Mouse (Mus musculus): ENCODE results near the gene Lime1.

Lime1 gene

DNA sequence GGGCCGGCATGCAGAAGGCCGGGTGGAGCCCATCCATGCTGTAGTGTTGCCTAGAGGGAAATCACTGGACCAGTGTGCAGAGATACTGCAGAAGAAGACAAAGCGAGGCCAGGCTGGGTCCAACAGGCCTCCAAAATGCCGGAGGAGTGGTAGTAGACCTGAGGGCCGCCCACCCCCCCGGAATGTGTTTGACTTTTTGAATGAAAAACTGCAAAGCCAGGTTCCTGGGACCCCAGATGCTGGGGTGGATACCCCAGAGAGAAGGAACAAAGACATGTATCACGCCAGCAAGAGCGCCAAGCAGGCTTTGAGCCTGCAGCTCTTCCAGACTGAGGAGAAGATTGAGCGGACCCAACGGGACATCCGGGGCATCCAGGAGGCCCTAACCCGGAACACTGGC is at the start of gene Lime1:
TSS of gene Lime1 (plus strand) at position 301 of the 400 bp plus-strand sequence.
- DNase-seq (ENCODE audit: inconsistent age in 2 of 2, low spot score in 1 of 2): no peak

DNA sequence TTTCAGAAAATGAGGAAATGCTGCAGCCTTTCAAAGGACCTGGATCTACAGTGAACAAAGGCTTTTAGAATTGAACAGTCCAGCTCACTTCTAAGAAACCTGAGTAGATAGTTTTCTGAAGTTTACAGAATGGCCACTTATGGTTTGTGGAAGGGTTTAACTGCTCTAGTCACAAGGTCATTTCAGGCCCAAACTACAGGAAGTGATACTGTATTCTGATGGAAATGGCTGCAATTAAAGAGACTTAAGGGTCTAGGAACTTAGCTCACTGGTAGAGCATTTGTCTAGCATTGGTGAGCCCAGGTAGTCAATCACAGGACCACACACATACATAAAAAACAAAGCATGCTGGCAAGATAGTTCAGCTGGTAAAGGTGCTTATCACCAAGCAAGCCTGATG is 47.3 kb upstream of the Lime1 start:
- DNase-seq (ENCODE audit: inconsistent age in 2 of 2, low spot score in 1 of 2): no peak

DNA sequence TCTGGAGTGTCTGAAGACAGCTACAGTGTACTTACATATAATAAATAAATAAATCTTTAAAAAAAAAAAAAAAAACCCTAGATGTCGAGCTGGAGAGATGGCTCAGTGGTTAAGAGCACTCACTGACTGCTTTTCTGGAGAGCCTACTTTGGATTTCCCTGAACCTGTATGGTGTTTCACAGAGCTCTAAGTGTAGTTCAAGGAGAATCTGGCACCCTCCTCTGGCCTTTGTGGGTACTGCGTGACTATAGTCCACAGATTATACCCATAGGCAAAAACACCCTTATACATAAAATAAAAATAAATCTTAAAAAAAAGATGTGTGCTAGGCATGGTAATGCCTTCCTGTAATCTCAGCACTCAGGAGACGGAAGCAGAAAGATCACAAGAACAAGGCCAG is 45.9 kb upstream of the Lime1 start:
- peak; percentile 55 to 89 for DNase-seq (ENCODE audit: inconsistent age in 2 of 2, low spot score in 1 of 2)

DNA sequence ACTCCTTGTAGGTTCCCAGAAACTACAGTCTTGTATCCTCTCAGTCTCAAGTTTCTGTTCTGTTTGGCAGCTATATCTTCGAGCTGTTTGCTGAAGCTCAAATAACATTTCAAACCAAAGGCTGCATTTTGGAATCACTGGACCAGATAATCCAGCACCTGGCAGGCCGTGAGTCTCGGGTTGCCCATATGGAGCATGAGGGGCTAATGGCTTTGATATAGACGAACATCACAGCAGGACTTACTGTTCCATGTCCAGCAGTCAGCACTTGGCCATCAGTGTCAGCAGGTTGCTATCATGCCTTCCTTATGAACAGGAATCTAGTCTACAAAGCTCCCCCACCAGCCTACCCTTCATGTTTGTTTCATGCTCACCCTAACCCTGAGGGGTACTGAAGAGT is 39.5 kb upstream of the Lime1 start:
- DNase-seq (ENCODE audit: inconsistent age in 2 of 2, low spot score in 1 of 2): no peak

DNA sequence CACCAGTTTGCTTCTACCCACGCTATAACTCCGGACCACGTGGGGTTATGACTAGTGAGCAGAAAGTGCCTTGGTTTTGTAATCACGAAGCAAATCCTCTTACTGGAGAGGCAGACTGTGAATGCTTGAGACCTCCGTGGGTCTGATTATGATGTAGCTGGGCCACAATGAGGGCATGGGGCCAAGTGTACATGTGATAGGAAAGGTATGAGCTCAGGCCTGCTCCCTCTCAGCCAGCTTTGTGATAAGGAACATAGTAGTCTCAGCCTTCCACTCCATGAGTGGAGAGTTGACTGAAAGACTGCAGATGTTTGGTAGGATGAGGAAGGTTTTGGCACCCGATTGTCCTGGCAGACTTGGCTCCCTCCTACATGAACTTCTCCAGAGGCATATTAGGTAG is 37.1 kb upstream of the Lime1 start:
- no peak for DNase-seq (ENCODE audit: inconsistent age in 2 of 2, low spot score in 1 of 2)

DNA sequence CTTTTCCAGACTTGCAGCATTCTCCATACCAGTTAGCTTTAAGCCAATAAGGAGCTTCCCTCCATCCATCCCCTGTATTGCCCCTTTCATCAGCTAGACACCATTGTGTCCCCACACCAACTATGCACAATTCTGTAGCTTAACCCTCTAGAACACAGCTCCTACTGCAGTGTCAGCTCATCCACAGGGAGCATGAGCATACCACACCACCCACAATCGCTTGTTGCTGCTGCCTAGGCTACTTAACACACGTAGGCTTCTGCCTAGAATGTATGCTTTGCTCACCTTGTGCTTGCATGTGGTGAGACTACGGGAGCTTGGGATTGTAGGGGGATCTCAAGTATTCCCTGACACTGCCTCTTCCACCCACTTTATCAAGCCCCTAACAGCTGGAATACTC is 23.1 kb upstream of the Lime1 start:
- no peak for DNase-seq (ENCODE audit: inconsistent age in 2 of 2, low spot score in 1 of 2)

DNA sequence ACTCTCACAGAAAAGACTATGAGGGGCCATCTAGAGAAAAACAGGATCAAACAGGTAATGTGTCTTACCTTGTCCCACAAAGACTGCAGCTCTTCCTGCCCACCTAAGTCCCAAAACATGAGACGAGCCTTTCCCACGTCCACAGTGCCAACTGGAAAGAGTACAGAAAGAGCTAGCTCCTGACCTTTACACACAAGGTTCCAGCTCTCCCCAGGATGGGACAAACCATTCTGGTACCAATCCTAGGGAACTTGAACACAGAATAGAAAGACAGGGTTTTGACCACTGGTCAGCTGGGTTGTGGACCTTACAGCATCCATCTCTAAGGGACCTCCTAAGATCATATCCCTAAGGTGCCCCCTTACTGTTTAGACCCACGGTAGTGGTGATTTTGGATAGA is 15.9 kb upstream of the Lime1 start:
- DNase-seq (ENCODE audit: inconsistent age in 2 of 2, low spot score in 1 of 2): no peak

DNA sequence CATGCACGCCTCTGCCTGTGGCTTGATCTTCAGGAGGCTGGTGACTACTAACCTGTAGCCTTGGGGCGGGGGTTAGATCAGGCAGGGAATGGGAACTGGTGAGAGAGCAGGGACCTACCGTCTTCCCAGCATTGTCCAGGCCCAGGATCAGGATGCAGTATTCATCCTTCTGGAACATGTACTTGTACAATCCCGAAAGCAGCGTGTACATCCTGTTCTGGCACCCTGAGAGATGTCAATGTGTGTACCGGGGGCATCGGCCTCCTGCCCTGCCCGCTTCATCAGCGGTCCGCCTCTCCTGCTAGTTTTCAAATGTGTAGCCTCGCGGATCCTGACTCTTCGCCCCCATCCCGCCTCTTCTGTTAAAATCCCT is 15.4 kb upstream of the Lime1 start:
- DNase-seq (ENCODE audit: inconsistent age in 2 of 2, low spot score in 1 of 2): no peak

DNA sequence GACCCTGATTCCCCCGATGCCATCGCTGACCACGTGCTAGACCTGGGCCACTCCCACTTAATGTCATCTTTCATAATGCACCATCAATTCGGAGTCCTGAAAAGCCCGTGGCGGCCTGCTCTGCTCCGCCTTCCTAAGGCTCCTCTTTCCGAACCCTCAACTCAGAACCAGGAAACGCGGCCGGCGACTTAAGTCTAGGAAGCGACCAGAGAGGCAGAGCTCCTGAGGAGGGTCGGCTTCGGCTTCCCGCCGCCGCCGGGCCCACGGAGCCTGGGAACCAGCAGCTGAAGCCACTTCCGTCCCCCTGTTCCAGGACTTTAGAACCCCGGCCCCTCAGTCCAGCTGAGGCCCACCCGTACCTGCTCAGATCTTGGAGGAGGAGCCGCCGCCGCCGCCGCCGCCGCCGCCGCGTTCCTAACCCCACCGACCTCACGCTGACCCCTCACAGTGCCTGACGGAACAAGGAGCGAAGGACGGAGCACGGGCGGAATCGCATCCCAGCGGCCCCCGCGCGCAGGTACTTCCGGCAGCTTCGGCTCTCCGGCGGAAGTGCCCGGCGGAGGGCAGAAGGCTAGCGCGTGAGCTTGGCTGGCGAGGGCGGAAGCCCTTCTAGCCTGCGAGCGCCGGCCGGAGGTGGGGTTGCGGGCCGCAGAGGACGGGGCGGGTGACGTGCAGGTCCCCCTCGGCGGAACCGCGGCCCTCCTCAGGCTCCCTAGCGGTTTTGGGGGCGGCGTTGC is 14.8 kb upstream of the Lime1 start, which contains the start of the genes Zgpat and Arfrp1:
TSS of gene Zgpat (plus strand) at position 69 of the 737 bp plus-strand sequence.
TSS of gene Arfrp1 (minus strand) at position 545 of the 737 bp plus-strand sequence.
- peak; percentile 92 to 96 for DNase-seq (ENCODE audit: inconsistent age in 2 of 2, low spot score in 1 of 2)

DNA sequence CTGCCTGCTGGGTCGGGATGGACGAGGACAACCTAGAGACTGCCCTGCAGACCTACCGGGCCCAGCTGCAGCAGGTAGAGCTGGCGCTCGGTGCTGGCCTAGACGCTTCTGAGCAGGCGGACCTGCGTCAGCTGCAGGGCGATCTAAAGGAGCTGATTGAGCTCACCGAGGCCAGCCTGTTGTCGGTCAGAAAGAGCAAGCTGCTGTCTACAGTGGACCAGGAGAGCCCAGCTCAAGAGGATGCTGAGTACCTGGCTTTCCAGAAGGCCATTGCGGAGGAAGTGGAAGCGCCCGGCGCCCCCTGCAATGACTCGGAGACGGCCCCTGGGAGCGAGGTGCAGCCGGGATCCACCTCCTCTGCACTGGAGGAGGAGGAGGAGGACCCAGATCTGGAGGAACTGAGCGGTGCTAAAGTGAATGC is 14.2 kb upstream of the Lime1 start:
- DNase-seq (ENCODE audit: inconsistent age in 2 of 2, low spot score in 1 of 2): no peak

DNA sequence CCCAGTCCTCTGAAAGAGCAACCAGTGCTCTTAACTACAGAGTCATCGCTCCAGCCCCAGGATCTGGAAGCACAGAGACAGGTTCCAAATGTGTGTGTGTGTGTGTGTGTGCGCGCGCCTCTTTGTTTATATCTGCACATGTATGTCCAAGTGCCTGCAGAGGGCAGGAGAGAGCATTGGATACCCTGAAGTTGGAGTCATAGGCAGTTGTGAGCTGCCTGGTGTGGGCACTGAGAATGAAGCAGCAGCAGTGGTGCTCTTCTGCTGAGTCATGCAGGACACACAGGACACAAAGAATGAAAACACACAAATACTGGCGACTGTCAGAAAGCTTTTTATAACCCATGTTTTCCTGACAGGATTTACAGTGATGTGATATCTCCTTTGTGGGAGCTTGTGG is 9.9 kb upstream of the Lime1 start:
- no peak for DNase-seq (ENCODE audit: inconsistent age in 2 of 2, low spot score in 1 of 2)

DNA sequence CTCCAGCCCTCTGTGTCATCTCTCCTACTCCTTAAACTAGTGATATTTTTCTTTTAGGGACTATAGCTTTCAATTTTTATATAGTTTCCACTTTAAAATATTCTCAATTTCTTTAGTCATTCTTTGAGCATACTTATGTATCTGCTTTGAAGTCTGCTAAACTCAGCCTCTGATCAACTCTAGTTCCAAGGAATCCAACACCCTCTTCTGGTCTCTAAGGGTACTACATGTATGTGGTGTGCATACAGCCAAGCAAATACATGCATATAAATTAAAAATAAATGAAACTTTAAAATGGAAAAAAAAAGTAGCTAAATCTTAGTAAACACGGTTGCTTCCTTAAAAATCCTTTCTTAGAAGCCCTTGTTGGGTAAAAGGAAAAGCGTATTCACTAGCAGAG is 4.1 kb upstream of the Lime1 start:
- peak in 1 of 2 experiments; percentile 63 for DNase-seq (ENCODE audit: inconsistent age in 2 of 2, low spot score in 1 of 2)

DNA sequence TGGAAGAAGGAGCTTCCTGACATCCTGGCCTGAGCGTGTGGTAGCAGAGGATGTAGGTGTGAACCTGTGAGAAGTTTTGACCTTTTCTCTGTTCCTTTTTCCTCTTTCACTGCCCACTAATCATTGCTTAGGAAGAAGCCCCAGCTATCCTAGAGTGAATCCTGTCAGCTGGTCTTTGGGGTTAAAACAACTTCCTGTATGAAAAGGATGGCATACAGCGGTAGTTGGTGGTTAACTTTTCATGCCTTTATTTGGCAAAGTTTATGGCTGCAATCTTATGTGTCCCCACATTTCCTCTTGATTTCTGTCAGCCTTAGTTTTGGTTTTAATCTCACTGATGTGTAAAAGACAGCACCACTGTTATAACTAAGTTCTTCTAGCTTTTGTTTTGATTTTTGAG is 2.6 kb upstream of the Lime1 start:
- DNase-seq (ENCODE audit: inconsistent age in 2 of 2, low spot score in 1 of 2): no peak

DNA sequence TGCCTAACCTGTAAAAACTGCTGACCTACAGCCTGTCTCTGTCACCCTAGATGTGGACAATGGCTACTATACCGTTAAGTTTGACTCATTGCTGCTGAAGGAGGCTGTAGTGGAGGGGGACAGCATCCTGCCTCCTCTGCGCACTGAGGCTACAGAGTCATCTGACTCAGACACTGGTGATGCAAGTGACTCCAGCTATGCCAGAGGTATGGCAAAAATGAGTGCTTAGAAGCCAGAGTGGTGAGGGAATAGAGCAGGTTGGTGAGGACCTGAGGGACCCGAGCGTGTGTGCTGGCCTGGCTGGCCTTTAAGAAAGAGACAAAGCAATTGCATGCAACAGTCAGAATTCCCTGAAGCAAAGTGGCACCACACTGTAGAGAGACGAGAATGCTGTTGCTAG is 1.2 kb upstream of the Lime1 start:
- no peak for DNase-seq (ENCODE audit: inconsistent age in 2 of 2, low spot score in 1 of 2)

DNA sequence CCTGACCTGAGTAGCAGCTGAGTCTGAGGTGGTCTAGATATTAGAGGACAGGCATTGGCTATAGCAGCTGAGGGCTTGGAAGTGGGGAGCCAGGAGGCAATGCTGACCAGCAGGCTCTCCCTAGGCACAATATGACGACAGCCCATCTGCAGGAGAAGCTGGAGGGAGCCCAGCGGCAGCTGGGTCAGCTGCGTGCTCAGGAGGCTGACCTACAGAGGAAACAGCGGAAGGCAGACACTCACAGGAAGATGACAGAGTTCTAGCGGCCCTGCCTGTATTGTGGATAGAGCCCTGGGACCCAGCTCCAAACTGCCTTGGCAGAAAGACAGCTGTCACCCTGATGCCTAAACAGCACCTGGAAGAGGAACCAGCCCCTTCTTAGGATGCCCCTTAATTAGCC is 373 bp downstream of the Lime1 start:
- no peak for DNase-seq (ENCODE audit: inconsistent age in 2 of 2, low spot score in 1 of 2)

DNA sequence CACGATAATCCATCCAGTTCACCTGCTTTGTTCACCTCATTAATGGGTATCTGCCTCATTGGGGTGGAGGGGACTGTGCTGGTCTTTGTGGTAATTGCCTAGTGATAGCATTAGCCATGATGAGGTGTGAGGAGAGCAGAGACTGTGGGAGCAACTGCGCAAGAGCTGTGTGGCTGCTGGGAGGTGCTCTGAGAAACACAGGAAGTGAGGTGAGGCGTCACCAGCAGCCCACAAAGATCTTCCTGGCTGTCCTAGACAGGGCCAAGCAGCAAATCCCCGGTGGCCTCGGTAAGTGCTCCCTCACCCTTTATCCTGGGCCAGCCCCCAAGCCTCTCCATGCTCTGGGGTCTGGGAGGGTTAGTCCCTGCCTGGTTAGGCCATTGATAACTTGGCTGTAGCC is 1.2 kb downstream of the Lime1 start:
- no peak for DNase-seq (ENCODE audit: inconsistent age in 2 of 2, low spot score in 1 of 2)

DNA sequence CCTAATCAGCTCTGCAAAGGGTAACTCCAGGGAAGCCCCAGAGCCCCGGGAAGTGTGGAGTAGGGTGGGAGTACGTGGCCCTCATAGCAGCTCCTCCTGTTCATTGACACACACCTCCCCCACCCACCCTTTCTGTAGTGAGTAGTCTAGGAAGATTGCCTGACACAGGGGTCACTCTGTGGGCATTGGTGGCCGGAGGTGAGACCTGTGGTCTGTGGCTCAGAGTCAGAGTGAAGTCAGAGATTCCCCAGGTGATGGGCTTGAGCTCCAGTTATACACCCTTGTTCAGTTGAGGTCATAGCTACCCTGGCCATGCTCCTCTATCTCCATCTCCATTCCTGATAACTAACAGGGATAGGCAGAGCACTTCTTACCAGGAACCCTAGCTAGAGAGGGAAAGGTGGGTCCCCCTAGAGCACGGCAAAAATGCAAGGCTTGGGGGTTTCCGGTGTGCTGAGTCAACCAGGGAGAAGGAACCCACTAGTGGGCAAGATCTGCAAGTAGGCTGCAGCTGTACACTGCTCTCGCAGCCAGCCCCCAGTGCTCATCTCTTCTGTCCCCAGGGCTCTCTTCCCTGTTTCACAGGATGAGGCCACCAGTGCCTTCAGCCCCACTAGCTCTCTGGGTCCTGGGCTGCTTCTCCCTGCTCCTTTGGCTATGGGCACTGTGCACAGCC is 1.9 kb downstream of the Lime1 start:
- no peak for DNase-seq (ENCODE audit: inconsistent age in 2 of 2, low spot score in 1 of 2)

DNA sequence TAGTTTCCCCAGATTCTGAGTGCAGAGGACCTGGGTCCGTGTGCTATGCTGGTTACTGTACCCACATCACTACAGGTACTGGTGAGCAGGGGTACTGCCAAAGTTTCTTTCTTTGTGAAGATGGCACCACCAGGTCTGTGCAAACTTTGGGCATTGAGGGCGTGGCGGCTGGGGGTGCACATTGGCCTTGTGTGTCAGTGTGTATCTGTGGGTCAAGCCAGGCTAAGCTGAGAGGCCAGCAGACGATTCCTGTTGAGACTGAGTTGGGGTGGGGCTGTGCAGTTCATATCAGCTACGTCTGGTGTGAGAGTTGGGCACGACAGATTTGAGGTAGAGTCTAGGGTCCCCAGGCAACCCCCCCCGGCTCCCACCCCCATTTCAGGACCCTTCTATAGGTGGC is 4.6 kb downstream of the Lime1 start:
- DNase-seq (ENCODE audit: inconsistent age in 2 of 2, low spot score in 1 of 2): no peak

DNA sequence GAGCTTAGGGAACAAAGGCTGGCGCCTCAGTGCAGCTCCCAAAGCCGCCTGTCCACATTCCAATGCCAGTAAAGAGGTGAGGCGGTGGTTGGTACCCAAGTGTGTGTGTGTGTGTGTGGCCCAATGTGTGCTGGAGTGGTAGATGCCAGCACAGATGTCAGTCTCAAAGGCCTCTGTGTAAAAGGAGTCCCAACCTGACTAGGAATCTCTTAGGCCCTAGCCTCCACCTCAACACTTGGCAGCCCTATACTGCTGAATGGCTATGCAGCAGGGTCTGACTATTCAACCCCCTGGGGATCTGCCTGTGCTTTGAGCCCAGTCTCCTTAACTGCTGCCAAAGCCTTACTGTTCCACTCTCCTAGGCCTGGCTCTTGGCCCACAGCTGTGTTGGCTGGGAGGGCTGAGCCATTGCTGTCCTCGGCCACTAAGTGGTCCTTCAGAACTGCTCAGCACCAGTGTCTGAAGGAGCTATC is 5.1 kb downstream of the Lime1 start:
- DNase-seq (ENCODE audit: inconsistent age in 2 of 2, low spot score in 1 of 2): peak in 1 of 2 experiments; percentile 62

DNA sequence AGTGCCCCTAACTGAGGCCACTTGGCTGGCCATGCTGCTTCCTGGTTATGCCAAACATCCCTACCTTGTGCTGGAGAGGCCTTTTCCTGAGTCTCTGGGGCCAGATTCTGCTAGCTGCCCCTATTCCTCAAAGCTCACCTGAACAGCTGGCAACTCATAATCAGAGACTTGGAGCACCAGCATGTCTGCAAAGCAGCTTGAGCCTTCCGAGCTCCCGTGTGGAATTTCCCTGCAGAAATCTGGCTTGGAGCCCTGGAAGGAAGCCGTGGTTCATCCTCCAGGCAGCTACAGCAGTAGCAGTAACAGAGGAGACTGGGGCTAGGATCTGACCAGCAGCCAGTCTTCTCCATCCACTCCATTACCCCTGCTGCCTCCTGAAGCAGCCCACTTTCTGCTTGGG is 6.0 kb downstream of the Lime1 start:
- peak in 1 of 2 experiments; percentile 72 for DNase-seq (ENCODE audit: inconsistent age in 2 of 2, low spot score in 1 of 2)

DNA sequence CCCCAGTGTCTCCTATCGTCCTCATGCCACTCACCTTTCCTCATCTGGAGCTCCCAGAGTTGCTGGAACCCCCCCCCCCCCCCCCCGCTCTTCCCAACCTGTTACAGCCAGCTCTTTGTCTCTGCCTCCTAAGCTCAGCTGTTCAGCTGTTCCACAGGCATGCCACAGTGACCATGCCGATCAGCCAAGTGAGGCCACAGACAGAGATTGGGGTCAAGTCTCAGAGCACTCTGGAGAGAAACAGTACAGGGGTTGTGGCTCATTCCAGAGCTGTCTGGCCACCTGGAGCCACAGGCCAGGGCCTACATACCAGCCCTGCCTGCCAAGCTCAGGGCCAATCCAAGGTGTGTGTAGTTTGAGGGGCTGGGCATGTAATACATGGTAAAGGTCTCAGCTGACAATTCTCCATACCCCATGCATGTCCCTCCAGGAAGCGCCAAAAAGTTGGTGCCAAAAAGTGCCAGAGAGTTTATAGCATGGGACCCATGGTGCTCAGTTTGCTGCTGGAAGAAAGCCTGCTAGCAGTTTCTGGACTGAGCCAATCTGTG is 6.9 kb downstream of the Lime1 start:
- peak in 1 of 2 experiments; percentile 19 for DNase-seq (ENCODE audit: inconsistent age in 2 of 2, low spot score in 1 of 2)

All from adrenal gland, adult (tissue).